Mouse (Mus musculus) bone marrow macrophage, adult 2 months (primary cell): ENCODE data around the gene Lenep.

Source experiments
- CTCF ChIP-seq: IDR thresholded peaks from 2 replicates; pipeline ENCODE4 v1.5.1; 2012; ENCODE audit warnings: low read depth, mild to moderate bottlenecking, low read length, moderate library complexity
- POLR2A ChIP-seq: IDR thresholded peaks from 2 replicates; pipeline ENCODE4 v1.6.1; 2012; ENCODE audit warnings: mild to moderate bottlenecking, low read depth, low read length, borderline replicate concordance

DNA sequence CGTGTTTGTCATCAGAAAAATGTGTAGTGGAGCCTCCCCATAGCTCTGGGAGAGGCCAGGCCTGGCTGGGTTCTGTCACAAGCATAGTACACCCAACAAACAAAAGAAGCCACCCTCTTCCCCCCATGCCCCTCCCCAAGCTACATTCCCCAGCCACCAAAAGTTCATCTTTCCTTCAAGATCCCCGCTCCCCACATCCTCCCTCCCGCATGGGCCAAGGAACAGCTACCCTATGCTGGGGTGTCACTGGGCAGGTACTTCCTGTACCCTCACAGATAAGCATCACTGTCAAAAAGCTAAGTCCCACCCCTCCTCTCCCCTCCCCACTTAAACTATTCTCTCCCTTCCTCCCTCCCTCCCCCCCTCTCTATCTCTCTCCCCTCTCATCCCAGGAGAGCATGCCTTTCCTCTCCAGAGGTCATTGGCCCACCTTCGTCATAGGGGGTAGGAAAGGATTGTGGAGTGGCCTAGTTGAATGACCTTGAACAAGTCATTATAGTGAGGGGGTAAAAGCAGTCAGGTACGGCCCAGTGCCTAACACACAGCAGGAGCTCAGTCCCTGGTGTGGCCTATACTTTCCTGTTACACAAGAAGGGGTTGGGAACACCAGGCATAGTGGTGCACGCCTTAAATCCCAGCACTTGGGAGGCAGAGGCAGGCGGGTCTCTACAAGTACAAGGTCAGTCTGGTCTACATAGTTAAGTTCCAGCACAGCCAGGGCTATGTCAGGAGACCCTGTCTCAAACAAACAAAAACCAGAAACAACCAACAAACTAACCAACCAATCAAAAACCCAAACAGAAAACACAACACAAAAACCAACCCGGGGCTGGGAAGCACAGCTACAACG, 20.3 kb downstream of the Lenep start:
- no peak for TF ChIP-seq CTCF
- TF ChIP-seq POLR2A: no peak
